Mouse (Mus musculus): Measurements from ENCODE around the gene Fah. TPM values are rescaled to one million over a fixed set of nuclear protein-coding genes. Genes with fewer than 3 reads are reported as not detected.

Fah gene
- polyA plus RNA-seq, 1 experiment from 2014 or later = 15.0 TPM

GRCm38 (mm10) chr7:84555294-84555693 is 51.2 kb downstream of the Fah start:
- no peaks in the 10 kb centered on the region for H3K36me3 ChIP-seq (ENCODE audit: control insufficient read depth, insufficient read depth, low read length)
- no peak overlapping the region for H3K4me3 ChIP-seq (replicated peaks; ENCODE audit: low read length)
- WGBS = 53% methylated on average over 3 of the region's 3 CpGs
- H3K9ac ChIP-seq (ENCODE audit: low read length) = no peak overlapping the region
- H3K4me2 ChIP-seq (ENCODE audit: low read depth, low read length) = no peak overlapping the region
- no peaks in the 10 kb centered on the region for H3K27me3 ChIP-seq (ENCODE audit: control insufficient read depth, insufficient read depth, low read length)
- H3K9me3 ChIP-seq (replicated peaks; ENCODE audit: control insufficient read depth, low read length) = no peaks in the 10 kb centered on the region
- H3K27ac ChIP-seq (ENCODE audit: low read length) = no peak overlapping the region
- ATAC-seq (ENCODE audit: insufficient read depth, low FRiP score) = no peak
- no peaks in the 10 kb centered on the region for H3K4me1 ChIP-seq (ENCODE audit: control insufficient read depth, insufficient read depth, low read length)

GRCm38 (mm10) chr7:84551472-84551871 is 55.0 kb downstream of the Fah start:
- no peak for ATAC-seq (ENCODE audit: insufficient read depth, low FRiP score)
- no peaks in the 10 kb centered on the region for H3K9me3 ChIP-seq (replicated peaks; ENCODE audit: control insufficient read depth, low read length)
- H3K27me3 ChIP-seq (ENCODE audit: control insufficient read depth, insufficient read depth, low read length) = no peaks in the 10 kb centered on the region
- no peak overlapping the region for H3K4me3 ChIP-seq (replicated peaks; ENCODE audit: low read length)
- H3K27ac ChIP-seq (ENCODE audit: low read length) = no peak overlapping the region
- no peaks in the 10 kb centered on the region for H3K4me1 ChIP-seq (ENCODE audit: control insufficient read depth, insufficient read depth, low read length)
- H3K36me3 ChIP-seq (ENCODE audit: control insufficient read depth, insufficient read depth, low read length) = no peaks in the 10 kb centered on the region
- 78% methylated on average over 2 of the region's 2 CpGs for WGBS
- H3K4me2 ChIP-seq (ENCODE audit: low read depth, low read length) = no peak overlapping the region
- no peak overlapping the region for H3K9ac ChIP-seq (ENCODE audit: low read length)

- no peak overlapping the region for H3K9ac ChIP-seq (ENCODE audit: low read length)
- no peak overlapping the region for H3K4me3 ChIP-seq (replicated peaks; ENCODE audit: low read length)
- H3K27me3 ChIP-seq (ENCODE audit: control insufficient read depth, insufficient read depth, low read length) = no peaks in the 10 kb centered on the region
- no peaks in the 10 kb centered on the region for H3K4me1 ChIP-seq (ENCODE audit: control insufficient read depth, insufficient read depth, low read length)
- no peaks in the 10 kb centered on the region for H3K36me3 ChIP-seq (ENCODE audit: control insufficient read depth, insufficient read depth, low read length)
- H3K27ac ChIP-seq (ENCODE audit: low read length) = no peak overlapping the region
- no peak overlapping the region for H3K4me2 ChIP-seq (ENCODE audit: low read depth, low read length)
- 55% methylated on average over 4 of the region's 4 CpGs for WGBS
- no peak for ATAC-seq (ENCODE audit: insufficient read depth, low FRiP score)
- no peaks in the 10 kb centered on the region for H3K9me3 ChIP-seq (replicated peaks; ENCODE audit: control insufficient read depth, low read length)
Measured at GRCm38 (mm10) chr7:84546667-84547066, 59.9 kb downstream of the Fah start.

GRCm38 (mm10) chr7:84544946-84545345 is 61.6 kb downstream of the Fah start:
- WGBS = 83% methylated on average over 4 of the region's 4 CpGs
- Histone ChIP-seq H3K27ac (ENCODE audit: low read length) (no peak overlapping the region), H3K4me2 (ENCODE audit: low read depth, low read length) (no peak overlapping the region), H3K4me3 (replicated peaks; ENCODE audit: low read length) (no peak overlapping the region), H3K9ac (ENCODE audit: low read length) (no peak overlapping the region), H3K9me3 (replicated peaks; ENCODE audit: control insufficient read depth, low read length) (no peaks in the 10 kb centered on the region), H3K36me3 (ENCODE audit: control insufficient read depth, insufficient read depth, low read length) (no peaks in the 10 kb centered on the region), H3K27me3 (ENCODE audit: control insufficient read depth, insufficient read depth, low read length) (no peaks in the 10 kb centered on the region), H3K4me1 (ENCODE audit: control insufficient read depth, insufficient read depth, low read length) (no peaks in the 10 kb centered on the region)
- no peak for ATAC-seq (ENCODE audit: insufficient read depth, low FRiP score)

Other genes with a start within 250 kb of the Fah start
- 2.9 and 3.0 TPM in 2 replicates for gene Arnt2, start 196.5 kb downstream of the Fah start, polyA plus RNA-seq (2015; fragmentation: Nextera tagmentation; extraction: Ambion mirVana)
- gene Gm2115, start 77.8 kb downstream of the Fah start, polyA plus RNA-seq (2015; fragmentation: Nextera tagmentation; extraction: Ambion mirVana) = 3.3 and 3.4 TPM in 2 replicates
- 179 and 180 TPM in 2 replicates for gene Zfand6, start 83.2 kb upstream of the Fah start, polyA plus RNA-seq (2015; fragmentation: Nextera tagmentation; extraction: Ambion mirVana)
- gene Olfr291, start 246.8 kb upstream of the Fah start, polyA plus RNA-seq (2015; fragmentation: Nextera tagmentation; extraction: Ambion mirVana) = not detected in 2 replicates